Mouse (Mus musculus): ENCODE measurements at regions not wholly inside any gene's neighbourhood (a gene's known extent, or its start where the extent isn't known, plus 50 kb on each side); places are given as distances from the start of the nearest gene placed in this dataset.
A peak's percentile ranks its signal among the peaks of the same experiment; 100 is the strongest.

GRCm38 (mm10) chr3:115655020-115655419 lies 59.9 kb downstream of the S1pr1 start:
- intact Hi-C loops (cut with DNase I) = no loop called here
- no peak for DNase-seq

GRCm38 (mm10) chr3:115652236-115652635 lies 62.6 kb downstream of the S1pr1 start:
- no peak for DNase-seq
- intact Hi-C loops (cut with DNase I) = no loop called here

GRCm38 (mm10) chr3:115649338-115650117 lies 65.3 kb downstream of the S1pr1 start:
- no peak for DNase-seq
- intact Hi-C loops (cut with DNase I) = no loop called here

- DNase-seq = peak; percentile 14 to 30
- intact Hi-C loops (cut with DNase I) = no loop called here
These were observed 67.9 kb downstream of the S1pr1 start for GRCm38 (mm10) chr3:115646993-115647392.

GRCm38 (mm10) chr3:115644307-115644706 lies 70.6 kb downstream of the S1pr1 start:
- intact Hi-C loops (cut with DNase I) = no loop called here
- no peak for DNase-seq

- DNase-seq = peak; percentile 88 to 91
- intact Hi-C loops (cut with DNase I) = loop anchor here (2.0 kb wide), 1 partner anchor 46 kb away; no protein-coding TSS in a partner anchor
These were observed 72.0 kb downstream of the S1pr1 start for GRCm38 (mm10) chr3:115642846-115643260.

GRCm38 (mm10) chr3:115642001-115642845 lies 72.6 kb downstream of the S1pr1 start:
- peak; percentile 13 to 26 for DNase-seq
- intact Hi-C loops (cut with DNase I) = loop anchor here (2.0 kb wide), 1 partner anchor 45 kb away; no protein-coding TSS in a partner anchor

- intact Hi-C loops (cut with DNase I) = loop anchor here (2.0 kb wide), 1 partner anchor 21 kb away; no protein-coding TSS in a partner anchor
- DNase-seq = peak; percentile 59 to 68
These were observed 73.5 kb downstream of the S1pr1 start for GRCm38 (mm10) chr3:115641411-115641810.

- DNase-seq = peak in 1 of 2 experiments; percentile 20
These were observed 79.4 kb downstream of the S1pr1 start for GRCm38 (mm10) chr3:115635487-115635886.

GRCm38 (mm10) chr3:115635081-115635480 lies 79.8 kb downstream of the S1pr1 start:
- intact Hi-C loops (cut with DNase I) = no loop called here
- DNase-seq = no peak

More at GRCm38 (mm10) chr3:115635487-115635886, 79.4 kb downstream of the S1pr1 start:
- intact Hi-C loops (cut with DNase I) = no loop called here

GRCm38 (mm10) chr3:115632417-115632743 lies 82.5 kb downstream of the S1pr1 start:
- intact Hi-C loops (cut with DNase I) = no loop called here
- no peak for DNase-seq

GRCm38 (mm10) chr3:115631573-115632416 lies 83.1 kb downstream of the S1pr1 start:
- no peak for DNase-seq
- intact Hi-C loops (cut with DNase I) = no loop called here

- no peak for DNase-seq
- intact Hi-C loops (cut with DNase I) = no loop called here
These were observed 92.0 kb downstream of the S1pr1 start for GRCm38 (mm10) chr3:115622920-115623319.

GRCm38 (mm10) chr3:115622300-115622699 lies 92.6 kb downstream of the S1pr1 start:
- intact Hi-C loops (cut with DNase I) = no loop called here
- no peak for DNase-seq

- intact Hi-C loops (cut with DNase I) = loop anchor here (2.0 kb wide), 1 partner anchor 21 kb away; no protein-coding TSS in a partner anchor
- DNase-seq = peak; percentile 15 to 56
These were observed 94.9 kb downstream of the S1pr1 start for GRCm38 (mm10) chr3:115619970-115620369.

GRCm38 (mm10) chr3:115615994-115616598 lies 98.8 kb downstream of the S1pr1 start:
- intact Hi-C loops (cut with DNase I) = no loop called here
- peak; percentile 10 to 24 for DNase-seq

- DNase-seq = no peak
- intact Hi-C loops (cut with DNase I) = no loop called here
These were observed 102.0 kb downstream of the S1pr1 start for GRCm38 (mm10) chr3:115612859-115613258.

GRCm38 (mm10) chr3:115608087-115608486 lies 106.8 kb downstream of the S1pr1 start:
- no peak for DNase-seq
- intact Hi-C loops (cut with DNase I) = no loop called here

GRCm38 (mm10) chr3:115604734-115605279 lies 110.1 kb downstream of the S1pr1 start:
- no peak for DNase-seq
- intact Hi-C loops (cut with DNase I) = no loop called here

GRCm38 (mm10) chr3:115604267-115604666 lies 110.6 kb downstream of the S1pr1 start:
- intact Hi-C loops (cut with DNase I) = no loop called here
- DNase-seq = no peak
